Mouse (Mus musculus) G1E (cell line): ENCODE measurements around the gene Parp11. TPM values are rescaled to one million over a fixed set of nuclear protein-coding genes. Genes with fewer than 3 reads are reported as not detected.

Source experiments
- ATAC-seq: 2 replicates; pipeline ENCODE4 v1.8.0; 2016; ENCODE audit warnings: mild to moderate bottlenecking; ENCODE audit not compliant: insufficient number of reproducible peaks, poor library complexity, low FRiP score, severe bottlenecking; ENCODE audit errors: extremely low read depth
- DNase-seq: peaks from one replicate; pipeline ENCODE4 v3.0.0; 2012; ENCODE audit warnings: low spot score
- H3K27me3 ChIP-seq: 2 replicates; pipeline ENCODE4 v1.6.1; 2012; ENCODE audit warnings: mild to moderate bottlenecking, low read length, inconsistent platforms; ENCODE audit not compliant: insufficient read depth
- H3K36me3 ChIP-seq: replicated peaks from 2 replicates; pipeline ENCODE3; 2012; ENCODE audit warnings: mild to moderate bottlenecking, inconsistent platforms
- H3K4me1 ChIP-seq: 2 replicates; pipeline ENCODE4 v1.6.1; 2012; ENCODE audit warnings: low read depth, low read length, inconsistent platforms, mixed read lengths; ENCODE audit not compliant: insufficient read depth
- H3K4me3 ChIP-seq: 2 replicates; pipeline ENCODE4 v1.5.1; 2012; ENCODE audit warnings: low read depth, mild to moderate bottlenecking, inconsistent platforms, low read length, moderate library complexity, mixed read lengths
- H3K9me3 ChIP-seq: replicated peaks from 2 replicates; pipeline ENCODE4 v1.6.1; 2012; ENCODE audit warnings: inconsistent platforms
- CTCF ChIP-seq: IDR thresholded peaks from 2 replicates; pipeline ENCODE4 v1.5.1; 2012; ENCODE audit warnings: low read depth, low read length, inconsistent platforms, mixed read lengths
- GATA1 ChIP-seq: IDR thresholded peaks from 2 replicates; pipeline ENCODE4 v1.6.1; 2012; ENCODE audit warnings: borderline replicate concordance, low read length, inconsistent platforms, mixed read lengths
- GATA2 ChIP-seq: IDR thresholded peaks from 2 replicates; pipeline ENCODE4 v1.6.1; 2012; ENCODE audit warnings: low read depth, low read length, inconsistent platforms, borderline replicate concordance
- POLR2AphosphoS5 ChIP-seq: IDR thresholded peaks from 2 replicates; pipeline ENCODE4 v1.6.1; 2012; ENCODE audit warnings: low read depth, low read length, inconsistent platforms; ENCODE audit not compliant: insufficient replicate concordance
- TAL1 ChIP-seq: conservative IDR thresholded peaks from 2 replicates; pipeline ENCODE4 v1.6.1; 2012; ENCODE audit warnings: low read depth, low read length, inconsistent platforms, mixed read lengths
- polyA plus RNA-seq: library from polyadenylated mRNA; stranded (reverse); fragments of >175 nt; gene quantifications from 2 replicates; pipeline ENCODE4 v1.2.3, GENCODE M21; 2012
- total RNA-seq, 2 experiments: library from RNA; stranded (forward) in 1 of 2; stranded (reverse) in 1 of 2; fragments of 200-1000 nt in 1 of 2; fragments of >200 nt in 1 of 2; fragmentation: Nextera tagmentation in 1 of 2; gene quantifications; 2 replicates each; pipeline ENCODE4 v1.2.3; 2014 to 2017

The Parp11 gene
- total and polyA plus RNA-seq, 3 experiments: 5.0 to 22.3 (median 19.5) TPM

DNA sequence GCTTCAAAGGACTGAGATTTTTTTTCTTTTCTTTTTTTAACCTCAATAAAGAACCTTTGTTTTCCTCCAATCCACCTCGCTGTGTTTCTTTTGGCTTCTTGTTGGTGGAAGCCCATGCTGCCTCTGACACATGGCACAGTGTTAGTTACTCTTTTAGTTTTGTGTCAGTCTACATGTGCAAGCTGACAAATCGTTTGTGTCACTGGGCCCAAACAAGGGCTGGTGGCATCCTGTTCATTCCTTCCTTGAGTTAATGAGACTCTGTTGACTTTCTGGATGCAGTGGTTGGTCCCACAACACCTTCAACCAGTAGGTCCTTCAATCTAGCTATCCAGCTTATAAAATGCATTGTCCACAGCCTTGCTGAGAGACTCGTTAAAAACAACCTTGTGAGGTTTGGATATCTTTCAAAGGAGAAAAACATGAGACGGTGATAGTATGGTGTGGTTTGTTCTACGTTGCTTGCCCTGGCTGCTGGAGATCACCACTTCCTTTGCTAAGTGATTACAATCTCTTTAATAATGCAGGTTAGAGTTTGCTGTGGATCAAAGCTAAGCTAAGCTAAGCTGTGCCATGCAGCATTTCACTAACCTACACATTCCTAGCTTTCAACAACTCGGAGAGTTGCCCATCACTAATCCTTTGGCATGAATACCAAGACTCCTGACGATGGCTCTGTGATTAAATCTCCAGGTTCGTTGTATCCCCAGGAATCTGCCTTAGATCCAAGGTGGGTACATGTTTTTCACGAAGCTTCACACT is 12.6 kb upstream of the Parp11 start:
- no peak overlapping the region for H3K4me3 ChIP-seq

DNA sequence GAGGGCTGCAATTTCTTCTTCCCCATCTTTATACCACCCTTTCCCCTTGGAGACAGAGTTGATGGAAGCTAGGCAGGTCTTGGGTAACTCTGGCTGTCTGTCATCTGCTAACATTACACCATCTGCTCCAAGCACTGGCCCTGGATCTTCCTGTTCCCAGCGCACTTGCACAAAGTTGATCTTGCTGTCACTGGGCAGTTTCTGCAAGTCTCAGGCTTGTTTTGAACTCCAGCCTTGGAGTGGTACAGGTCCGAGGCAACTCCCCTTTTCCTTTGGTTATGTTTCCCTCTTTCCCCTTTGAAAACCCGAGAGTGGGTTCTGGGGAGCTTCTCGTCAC is 12.0 kb upstream of the Parp11 start:
- no peak overlapping the region for H3K4me3 ChIP-seq
- H3K9me3 ChIP-seq: no peaks in the 10 kb centered on the region
- ATAC-seq (no peak), DNase-seq (no peak)
- TF ChIP-seq GATA1: no peak
- no peak for TF ChIP-seq CTCF
- TF ChIP-seq GATA2: no peak
- no peak for TF ChIP-seq POLR2AphosphoS5
- TF ChIP-seq TAL1: no peak
- no peaks in the 10 kb centered on the region for H3K4me1 ChIP-seq
- H3K36me3 ChIP-seq: no peaks in the 10 kb centered on the region
- peaks cover 4% of the 10 kb centered on the region; the same call in 1 of the 2 replicates for H3K27me3 ChIP-seq

More for the DNA sequence above, 12.6 kb upstream of the Parp11 start:
- Histone ChIP-seq H3K9me3 (no peaks in the 10 kb centered on the region), H3K27me3 (no peaks in the 10 kb centered on the region), H3K36me3 (no peaks in the 10 kb centered on the region), H3K4me1 (no peaks in the 10 kb centered on the region)
- ATAC-seq (no peak), DNase-seq (no peak)
- TF ChIP-seq POLR2AphosphoS5: no peak
- no peak for TF ChIP-seq CTCF
- TF ChIP-seq GATA2: no peak
- TF ChIP-seq GATA1: no peak
- no peak for TF ChIP-seq TAL1

DNA sequence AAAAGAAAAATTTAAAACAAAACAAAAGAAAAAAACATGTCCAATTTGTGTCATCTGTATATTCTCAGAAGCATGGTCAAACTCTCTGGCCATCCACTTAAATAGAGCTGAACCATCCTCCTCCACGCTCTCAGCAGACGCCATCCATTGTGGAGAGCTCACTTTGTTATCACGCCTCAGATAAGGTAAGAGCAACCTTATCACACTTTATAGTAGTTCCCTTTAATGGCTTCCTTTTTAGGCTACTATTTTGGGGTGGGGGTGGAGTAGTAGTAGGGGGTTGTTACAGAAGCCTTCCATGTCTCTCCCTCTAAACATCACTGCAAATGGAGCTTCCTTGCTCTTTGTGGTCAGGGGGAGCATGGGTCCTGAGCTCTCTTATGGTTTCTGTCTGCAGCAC is 7.6 kb upstream of the Parp11 start:
- no peak for TF ChIP-seq TAL1
- Histone ChIP-seq H3K4me1 (no peaks in the 10 kb centered on the region), H3K9me3 (no peaks in the 10 kb centered on the region), H3K4me3 (no peak overlapping the region), H3K27me3 (peaks cover 19% of the 10 kb centered on the region), H3K36me3 (no peaks in the 10 kb centered on the region)
- ATAC-seq: no peak
- DNase-seq: no peak

DNA sequence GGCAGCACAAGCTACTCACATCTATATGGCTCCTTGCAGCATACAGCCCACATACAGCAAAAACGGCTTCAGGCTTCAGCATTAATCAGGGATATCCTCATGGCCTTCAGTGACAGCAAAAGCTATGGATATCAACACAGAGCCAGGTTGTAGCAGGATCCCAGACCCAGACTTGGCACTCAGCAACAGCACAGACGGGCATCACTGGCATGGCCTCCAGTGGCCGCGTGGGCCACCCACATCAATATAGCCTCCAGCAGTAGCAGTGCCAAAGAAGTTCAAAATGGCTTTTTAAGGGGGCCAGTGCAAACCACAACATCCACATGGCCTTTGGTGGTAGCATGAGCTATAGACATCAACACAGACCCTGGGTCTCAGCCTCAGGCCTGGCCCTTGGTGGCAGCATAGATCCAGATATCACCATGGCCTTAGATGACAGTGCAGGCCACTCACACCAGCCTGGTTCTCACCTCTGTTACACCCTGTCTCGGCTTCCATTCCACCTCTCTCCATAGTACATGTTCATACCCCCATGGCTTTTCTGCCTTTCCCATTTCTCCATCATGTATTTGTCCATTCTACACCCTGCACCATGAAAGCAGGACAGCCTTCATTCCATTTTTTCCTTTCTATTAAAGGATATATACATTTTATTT is 7.0 kb upstream of the Parp11 start:
- peaks cover 2% of the 10 kb centered on the region; the same call in 1 of the 2 replicates for H3K4me1 ChIP-seq
- ATAC-seq (no peak), DNase-seq (no peak)
- H3K27me3 ChIP-seq: peaks cover 19% of the 10 kb centered on the region
- H3K36me3 ChIP-seq: no peaks in the 10 kb centered on the region
- H3K4me3 ChIP-seq: no peak overlapping the region
- no peak for TF ChIP-seq POLR2AphosphoS5
- no peak for TF ChIP-seq TAL1
- no peak for TF ChIP-seq CTCF
- TF ChIP-seq GATA2: no peak
- no peak for TF ChIP-seq GATA1
- H3K9me3 ChIP-seq: no peaks in the 10 kb centered on the region

DNA sequence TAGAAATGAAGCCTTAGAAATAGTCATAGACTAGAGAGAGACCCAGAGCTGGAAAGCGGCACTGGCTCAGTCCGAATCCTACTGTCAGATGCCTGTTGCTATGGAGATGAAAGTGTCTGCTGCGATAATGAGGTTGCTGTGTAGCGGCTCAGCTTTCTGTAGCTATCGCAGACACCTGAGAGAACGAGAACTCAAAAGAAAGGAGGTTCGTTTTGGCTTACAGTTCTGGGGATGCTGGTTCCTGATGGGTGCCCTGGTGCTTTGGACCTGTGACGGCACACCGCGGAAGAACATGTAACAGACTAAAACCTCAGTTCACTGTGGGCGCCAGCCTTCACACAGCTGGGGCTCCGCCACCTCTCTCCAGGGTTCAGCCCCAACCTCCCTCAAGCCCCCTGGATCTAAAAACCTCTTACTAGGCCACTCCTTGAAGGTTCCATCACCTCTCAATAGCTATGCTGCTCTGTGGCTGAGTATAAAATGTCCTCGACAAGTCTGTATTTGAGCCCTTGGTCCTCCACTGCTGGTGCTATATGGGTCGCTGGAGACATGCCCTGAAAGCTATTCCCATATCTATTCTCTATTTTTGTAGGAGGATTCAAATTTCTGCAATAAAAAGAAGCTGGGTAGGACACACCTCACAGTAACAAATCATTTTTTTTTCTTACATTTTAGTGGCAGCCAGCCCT is 6.1 kb upstream of the Parp11 start:
- H3K4me1 ChIP-seq: peaks cover 2% of the 10 kb centered on the region; the same call in 1 of the 2 replicates
- H3K4me3 ChIP-seq: no peak overlapping the region
- peaks cover 19% of the 10 kb centered on the region for H3K27me3 ChIP-seq
- no peaks in the 10 kb centered on the region for H3K9me3 ChIP-seq
- TF ChIP-seq POLR2AphosphoS5 (no peak), TAL1 (no peak), GATA2 (no peak), CTCF (no peak), GATA1 (no peak)
- DNase-seq: no peak
- ATAC-seq: no peak
- H3K36me3 ChIP-seq: no peaks in the 10 kb centered on the region

DNA sequence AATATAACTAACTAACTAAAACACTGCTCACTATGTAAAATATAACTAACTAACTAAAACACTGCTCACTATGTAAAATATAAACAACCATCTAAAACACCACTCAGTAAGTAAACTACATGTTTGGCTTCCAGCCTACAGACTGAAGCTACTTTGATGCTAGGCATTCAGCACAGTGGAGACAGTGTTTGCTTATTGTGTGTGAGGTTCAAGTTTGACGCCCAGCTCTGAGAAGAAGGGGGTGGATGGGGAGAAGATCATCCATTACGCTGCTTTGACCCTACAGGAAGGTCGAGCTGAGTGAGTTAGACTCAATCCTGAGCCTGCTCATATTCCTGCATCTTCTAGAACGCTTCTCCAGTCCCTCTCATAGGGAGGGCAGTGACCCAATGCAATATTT is 4.1 kb upstream of the Parp11 start:
- Histone ChIP-seq H3K4me1 (peaks cover 13% of the 10 kb centered on the region), H3K9me3 (no peaks in the 10 kb centered on the region), H3K4me3 (no peak overlapping the region), H3K36me3 (no peaks in the 10 kb centered on the region), H3K27me3 (peaks cover 25% of the 10 kb centered on the region)
- DNase-seq (no peak), ATAC-seq (no peak)
- TF ChIP-seq POLR2AphosphoS5 (no peak), GATA1 (no peak), TAL1 (no peak), GATA2 (no peak), CTCF (no peak)
